Mouse (Mus musculus) brown adipose tissue, adult 24 weeks (tissue): ENCODE measurements around the gene Abhd15. TPM values are rescaled to one million over a fixed set of nuclear protein-coding genes. Genes with fewer than 3 reads are reported as not detected.

Experiments used
- H3K27ac ChIP-seq: fragments of 200-500 bp; replicated peaks from 2 replicates; pipeline ENCODE4 v1.5.1; 2012; ENCODE audit warnings: low read depth, mild to moderate bottlenecking, low read length
- H3K4me1 ChIP-seq: fragments of 200-500 bp; 2 replicates; pipeline ENCODE4 v1.6.1; 2012; ENCODE audit warnings: low read length, mixed read lengths; ENCODE audit not compliant: control insufficient read depth, insufficient read depth, insufficient read length
- H3K4me3 ChIP-seq: fragments of 200-500 bp; 2 replicates; pipeline ENCODE4 v1.5.1; 2012; ENCODE audit warnings: low read depth, mild to moderate bottlenecking, low read length, moderate library complexity; ENCODE audit not compliant: insufficient read depth
- polyA plus RNA-seq: library from polyadenylated mRNA; stranded (reverse); fragments of >200 nt; gene quantifications from 2 replicates; pipeline ENCODE4 v1.2.4, GENCODE M21; 2012; ENCODE audit not compliant: missing spikeins, insufficient read depth, insufficient read length

Abhd15 gene
- polyA plus RNA-seq, result 13.4 and 16.1 TPM in 2 replicates

DNA sequence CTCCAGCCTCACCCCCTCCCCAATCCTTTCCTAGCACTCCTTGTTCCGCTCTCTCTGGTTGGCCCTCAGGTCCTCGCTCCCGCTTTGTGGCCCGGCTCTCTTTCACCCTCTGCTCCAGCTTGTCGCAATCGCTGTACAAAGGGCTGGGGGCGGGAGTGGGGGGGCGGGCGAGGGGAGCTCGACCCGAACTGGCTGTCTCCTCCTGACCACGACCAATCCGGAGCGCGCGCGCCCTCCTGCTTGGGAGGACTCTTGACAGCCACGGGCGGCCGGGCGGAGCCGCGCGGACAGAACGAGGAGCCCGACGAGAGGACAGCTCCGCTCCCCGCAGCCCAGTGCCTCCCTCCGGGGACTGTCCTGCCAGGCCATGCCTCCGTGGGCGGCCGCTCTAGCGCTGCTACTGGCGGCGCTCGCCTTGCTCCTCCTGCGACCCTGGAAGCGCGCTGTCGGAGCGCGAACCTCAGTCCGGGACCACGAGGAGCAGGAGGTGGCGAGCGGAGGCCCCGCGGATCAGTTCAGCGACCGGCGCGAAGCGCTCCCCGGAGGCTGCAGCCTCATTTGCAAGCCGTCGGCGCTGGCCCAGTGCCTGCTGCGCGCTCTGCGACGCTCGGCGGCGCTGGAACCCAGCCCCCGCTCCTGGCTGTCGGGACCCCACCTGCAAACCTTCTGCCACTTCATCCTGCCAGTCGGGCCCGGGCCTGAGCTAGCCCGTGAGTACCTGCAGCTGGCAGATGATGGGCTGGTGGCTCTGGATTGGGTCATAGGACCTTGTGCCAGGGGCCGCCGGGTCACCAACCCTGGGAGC lies at the start of gene Abhd15:
TSS of gene Abhd15 (plus strand) at position 290 of the 805 bp plus-strand sequence.
- H3K27ac ChIP-seq, result peak within 1 kb of the TSS; percentile 76
- peaks cover 15% of the 10 kb centered on the region for H3K4me1 ChIP-seq
- peak within 1 kb of the TSS; percentile 82 for H3K4me3 ChIP-seq

DNA sequence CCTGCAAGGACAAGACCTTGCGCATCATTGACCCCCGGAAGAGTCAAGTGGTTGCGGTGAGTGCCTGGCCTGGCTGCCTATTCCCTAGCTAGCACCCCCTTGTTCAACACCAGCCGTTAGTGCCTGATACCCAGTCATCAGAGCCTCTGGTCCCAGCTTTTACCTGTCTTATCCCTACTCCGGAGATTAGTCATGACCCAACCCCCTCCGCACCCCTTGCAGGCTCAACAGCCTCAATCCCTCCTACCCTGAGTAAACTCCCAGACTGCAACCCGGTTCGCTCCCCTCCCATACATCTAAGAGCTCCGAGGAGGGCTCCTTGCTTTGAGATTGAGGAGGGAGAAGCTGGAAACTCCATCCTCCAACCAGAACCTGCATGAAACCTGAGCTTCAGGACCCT lies 48.4 kb upstream of the Abhd15 start:
- Histone ChIP-seq H3K4me3 (no peak overlapping the region), H3K4me1 (peaks cover 6% of the 10 kb centered on the region), H3K27ac (no peak overlapping the region)

DNA sequence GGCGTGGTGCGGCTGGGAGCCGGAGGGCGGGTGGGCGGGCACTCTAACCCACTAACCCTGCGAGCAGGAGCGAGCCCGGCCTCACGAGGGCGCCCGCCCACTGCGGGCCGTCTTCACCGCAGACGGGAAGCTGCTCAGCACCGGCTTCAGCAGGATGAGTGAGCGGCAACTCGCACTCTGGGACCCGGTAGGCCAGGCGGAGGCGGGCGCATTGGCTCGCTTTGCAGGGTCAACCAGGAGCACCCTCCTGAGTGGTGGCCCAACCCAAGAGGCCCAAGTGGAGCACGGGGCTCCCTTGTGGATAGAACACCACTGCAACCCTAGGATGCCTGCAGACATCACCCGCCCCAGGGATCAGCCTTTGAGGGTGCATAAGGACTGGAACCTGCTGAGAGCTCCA lies 47.8 kb upstream of the Abhd15 start:
- peaks cover 6% of the 10 kb centered on the region for H3K4me1 ChIP-seq
- H3K4me3 ChIP-seq, result peak overlapping the region; percentile 31; the same call in 1 of the 2 replicates
- no peak overlapping the region for H3K27ac ChIP-seq

DNA sequence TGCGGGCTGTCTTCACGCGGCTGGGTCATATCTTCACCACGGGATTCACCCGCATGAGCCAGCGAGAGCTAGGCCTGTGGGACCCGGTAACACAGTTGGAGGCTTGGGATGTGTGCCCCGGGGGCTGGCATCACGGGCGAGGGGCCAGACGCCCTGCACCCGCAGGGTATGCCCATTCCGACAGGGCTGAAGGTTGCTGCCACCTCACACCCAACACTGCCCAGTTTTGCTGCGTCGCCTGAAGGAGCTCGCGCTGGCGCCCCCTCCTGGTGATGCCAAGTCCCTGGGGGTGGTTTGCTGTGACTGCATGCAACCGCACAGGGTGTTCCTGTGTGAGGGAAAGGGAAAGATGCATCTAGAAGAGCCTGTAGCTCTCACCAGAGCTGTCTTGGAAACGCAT lies 47.1 kb upstream of the Abhd15 start:
- Histone ChIP-seq H3K4me1 (peaks cover 6% of the 10 kb centered on the region), H3K27ac (no peak overlapping the region), H3K4me3 (peak overlapping the region; percentile 26; the same call in 1 of the 2 replicates)

DNA sequence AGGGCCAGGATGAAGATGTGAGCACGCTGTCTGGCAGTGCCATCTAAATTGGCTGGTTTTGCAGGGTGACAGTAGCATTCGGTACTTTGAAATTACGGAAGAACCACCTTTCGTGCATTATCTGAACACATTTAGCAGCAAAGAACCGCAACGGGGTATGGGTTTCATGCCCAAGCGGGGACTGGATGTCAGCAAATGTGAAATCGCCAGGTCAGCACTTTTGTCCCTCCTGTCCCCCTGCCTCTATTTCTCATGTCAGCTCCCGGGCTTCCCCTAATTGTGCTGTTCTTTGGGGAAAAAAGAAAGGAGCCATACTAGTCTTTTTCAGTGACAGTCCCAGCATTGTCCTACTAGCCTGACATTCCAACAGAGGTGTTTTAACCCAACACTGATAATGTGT lies 46.5 kb upstream of the Abhd15 start:
- H3K27ac ChIP-seq, result no peak overlapping the region
- H3K4me1 ChIP-seq, result peaks cover 6% of the 10 kb centered on the region
- no peak overlapping the region for H3K4me3 ChIP-seq

DNA sequence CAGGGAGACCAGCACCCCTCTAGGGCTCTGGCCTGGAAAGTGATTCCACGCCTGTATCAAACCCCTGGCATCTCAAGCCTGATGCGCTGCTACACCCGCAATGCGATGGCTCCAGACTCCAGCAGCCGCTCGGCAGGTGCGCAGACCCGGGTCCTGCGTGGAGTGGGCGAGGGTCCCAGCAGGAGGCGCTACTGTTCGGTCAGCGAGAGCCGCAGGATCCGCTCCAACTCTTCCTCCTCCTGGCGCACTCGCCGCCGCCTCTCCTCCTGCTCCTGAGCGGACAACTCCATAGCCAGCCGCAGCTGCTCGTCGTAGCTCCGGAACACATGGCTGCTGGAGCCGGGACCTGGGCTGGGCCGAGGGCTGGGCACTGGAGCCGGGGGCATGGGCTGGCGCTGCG lies 43.5 kb upstream of the Abhd15 start:
- Histone ChIP-seq H3K4me1 (peaks cover 4% of the 10 kb centered on the region; the same call in 1 of the 2 replicates), H3K27ac (no peak overlapping the region), H3K4me3 (no peak overlapping the region)

DNA sequence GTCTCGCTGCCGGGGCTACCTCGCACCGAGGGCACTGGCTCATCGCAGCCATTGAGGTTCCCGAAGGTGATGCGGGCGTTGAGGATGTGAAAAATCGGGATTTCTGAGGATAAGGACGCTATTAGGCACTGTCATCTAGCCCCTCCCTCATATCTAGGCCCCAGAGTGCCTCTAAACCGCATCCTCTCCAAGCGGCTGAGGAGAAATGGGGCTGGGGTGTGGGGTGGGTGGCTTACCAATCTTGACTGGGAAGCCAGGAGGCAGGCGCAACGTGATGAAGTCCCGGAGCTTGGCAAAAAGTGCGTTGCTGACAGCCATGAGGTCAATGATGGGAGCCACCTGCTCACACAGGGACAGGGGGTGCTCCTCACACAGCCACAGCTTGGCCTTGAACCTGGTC lies 42.1 kb upstream of the Abhd15 start:
- no peak overlapping the region for H3K4me3 ChIP-seq
- no peak overlapping the region for H3K27ac ChIP-seq
- no peaks in the 10 kb centered on the region for H3K4me1 ChIP-seq

DNA sequence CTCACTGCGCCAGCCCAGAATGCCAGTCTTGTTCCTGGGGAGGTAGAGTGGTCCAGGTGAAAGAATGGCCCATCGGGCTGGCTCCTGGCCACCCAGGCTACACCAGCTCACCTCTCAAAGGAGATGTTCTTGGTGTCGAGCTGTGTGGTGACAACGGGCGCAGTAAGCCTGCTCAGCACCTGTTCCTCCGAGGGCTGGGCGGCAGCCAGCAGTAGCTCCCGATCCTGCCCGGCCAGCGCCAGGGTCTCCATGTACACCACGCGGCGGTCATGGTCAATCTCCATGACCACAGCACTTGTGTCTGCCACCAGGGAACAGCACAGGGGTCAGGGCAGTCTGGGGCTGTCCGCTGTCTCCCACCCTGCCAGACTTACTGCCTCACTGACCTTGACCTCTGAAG lies 38.7 kb upstream of the Abhd15 start:
- H3K27ac ChIP-seq, result no peak overlapping the region
- H3K4me1 ChIP-seq, result no peaks in the 10 kb centered on the region
- H3K4me3 ChIP-seq, result no peak overlapping the region

DNA sequence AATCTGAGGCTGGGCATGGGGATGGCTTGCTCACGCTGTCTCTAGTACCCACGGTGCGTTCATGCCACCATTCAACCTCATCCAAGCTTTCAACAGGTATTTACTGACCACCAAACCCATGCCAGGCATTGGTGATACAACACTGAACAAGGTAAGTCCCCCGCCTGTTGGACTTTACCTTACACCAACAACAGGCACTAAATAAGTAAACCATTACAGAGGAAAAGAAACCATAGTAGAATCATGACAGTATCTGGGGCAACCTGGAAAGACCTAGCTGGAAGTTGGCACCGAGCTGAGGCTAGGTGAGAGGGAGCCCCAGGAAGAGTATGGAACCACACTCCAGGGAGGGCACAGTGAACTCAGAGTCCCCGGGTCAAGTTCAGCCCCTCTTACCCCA lies 38.0 kb upstream of the Abhd15 start:
- no peak overlapping the region for H3K4me3 ChIP-seq
- H3K27ac ChIP-seq, result no peak overlapping the region
- no peaks in the 10 kb centered on the region for H3K4me1 ChIP-seq

DNA sequence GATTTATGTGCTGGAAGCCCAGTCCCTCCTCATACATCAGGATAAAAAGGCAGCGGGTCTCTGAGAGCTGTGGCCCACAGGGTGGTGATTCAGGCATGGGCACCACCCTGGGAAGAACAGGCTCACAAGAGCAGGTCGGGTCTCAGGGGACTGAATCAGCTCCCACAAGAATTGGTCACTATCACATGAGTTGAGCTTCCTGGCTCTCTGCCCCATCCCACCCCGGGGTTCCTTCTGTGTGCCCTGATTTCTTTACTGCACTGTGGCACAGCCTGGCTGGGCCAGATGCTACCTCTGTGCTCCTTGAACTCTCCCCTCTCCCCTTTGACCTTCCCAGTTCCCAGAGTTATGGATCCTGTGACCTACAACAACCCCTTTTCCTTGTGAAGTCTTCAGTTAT lies 31.9 kb upstream of the Abhd15 start:
- H3K27ac ChIP-seq, result no peak overlapping the region
- H3K4me1 ChIP-seq, result no peaks in the 10 kb centered on the region; the same call in 1 of the 2 replicates
- H3K4me3 ChIP-seq, result no peak overlapping the region

DNA sequence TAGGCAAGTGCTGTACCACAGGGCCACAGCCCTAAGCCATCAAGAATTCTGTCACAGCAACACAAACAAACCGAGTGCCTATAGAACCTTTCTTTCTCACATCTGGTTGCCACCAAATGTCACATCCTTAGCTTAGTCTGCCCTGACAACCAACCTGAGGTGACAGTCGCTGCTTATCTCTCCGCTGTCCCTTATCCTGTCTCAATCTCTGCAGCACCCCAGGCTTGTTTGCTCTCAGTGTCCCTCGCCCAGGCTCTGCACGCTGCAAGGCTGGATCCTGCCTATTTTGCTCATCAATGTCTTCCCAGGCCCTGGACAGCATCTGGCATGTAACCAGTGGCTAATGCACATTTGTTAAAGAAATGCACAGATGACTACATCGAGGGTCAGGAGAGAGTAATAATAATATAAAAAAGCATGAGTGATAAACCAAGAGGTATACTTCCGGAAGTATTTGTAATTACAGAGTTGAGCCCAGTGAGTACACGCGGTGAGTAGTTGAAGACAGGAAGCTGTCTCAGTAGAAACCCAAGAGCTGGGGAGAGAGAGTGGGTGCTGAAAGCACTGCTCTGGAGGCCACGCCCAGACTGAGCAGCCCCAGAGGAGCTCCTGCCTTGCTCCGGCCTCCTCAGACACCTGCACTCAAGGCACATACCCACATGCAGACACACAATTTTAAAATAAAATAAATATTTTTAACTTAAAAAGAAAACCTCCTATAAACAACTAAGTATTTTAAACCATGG lies 31.2 kb upstream of the Abhd15 start:
- Histone ChIP-seq H3K27ac (no peak overlapping the region), H3K4me1 (no peaks in the 10 kb centered on the region; the same call in 1 of the 2 replicates), H3K4me3 (no peak overlapping the region)

DNA sequence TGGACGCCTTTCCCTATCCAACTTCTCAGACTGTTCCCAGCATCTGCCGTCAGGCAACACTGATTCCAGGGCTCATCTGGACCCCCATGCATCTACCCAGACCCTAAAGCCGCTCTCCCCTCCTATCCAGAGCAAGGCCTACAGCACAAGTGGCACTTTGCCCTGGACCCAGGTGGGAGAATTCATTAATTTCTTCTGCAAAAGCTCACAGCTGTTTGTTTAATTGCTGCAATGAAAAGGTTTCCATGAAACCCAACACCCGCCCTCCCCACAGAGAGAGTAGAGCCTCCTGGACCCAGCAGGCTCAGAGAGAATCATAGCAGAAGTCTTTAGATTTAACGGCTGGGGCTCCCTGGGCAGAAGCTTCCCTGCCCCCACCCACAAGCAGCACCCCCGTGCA lies 29.7 kb upstream of the Abhd15 start:
- H3K4me1 ChIP-seq, result no peaks in the 10 kb centered on the region; the same call in 1 of the 2 replicates

DNA sequence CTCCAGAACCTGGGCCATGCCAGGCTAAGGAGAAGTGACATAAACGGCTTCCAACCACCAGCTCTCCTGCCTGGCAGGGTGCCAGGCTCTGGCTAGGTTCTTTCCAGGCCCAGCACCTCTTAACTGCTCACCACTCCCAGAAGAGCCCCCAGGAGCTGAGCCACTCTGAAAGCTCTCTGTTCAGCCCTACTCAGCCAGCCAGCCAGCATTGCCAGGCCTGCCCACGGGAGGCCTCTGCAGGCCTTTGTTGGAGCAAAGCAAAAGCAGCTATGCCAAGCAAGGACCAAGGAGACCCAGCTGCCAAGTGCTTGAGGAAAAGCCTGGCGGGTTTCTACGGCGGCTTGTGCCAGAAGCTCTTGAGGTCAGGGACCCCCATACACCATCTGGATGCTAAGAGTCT lies 28.1 kb upstream of the Abhd15 start:
- peaks cover 9% of the 10 kb centered on the region for H3K4me1 ChIP-seq
- H3K27ac ChIP-seq, result no peak overlapping the region
- H3K4me3 ChIP-seq, result no peak overlapping the region

More for the DNA sequence above, 29.7 kb upstream of the Abhd15 start:
- no peak overlapping the region for H3K4me3 ChIP-seq
- no peak overlapping the region for H3K27ac ChIP-seq

DNA sequence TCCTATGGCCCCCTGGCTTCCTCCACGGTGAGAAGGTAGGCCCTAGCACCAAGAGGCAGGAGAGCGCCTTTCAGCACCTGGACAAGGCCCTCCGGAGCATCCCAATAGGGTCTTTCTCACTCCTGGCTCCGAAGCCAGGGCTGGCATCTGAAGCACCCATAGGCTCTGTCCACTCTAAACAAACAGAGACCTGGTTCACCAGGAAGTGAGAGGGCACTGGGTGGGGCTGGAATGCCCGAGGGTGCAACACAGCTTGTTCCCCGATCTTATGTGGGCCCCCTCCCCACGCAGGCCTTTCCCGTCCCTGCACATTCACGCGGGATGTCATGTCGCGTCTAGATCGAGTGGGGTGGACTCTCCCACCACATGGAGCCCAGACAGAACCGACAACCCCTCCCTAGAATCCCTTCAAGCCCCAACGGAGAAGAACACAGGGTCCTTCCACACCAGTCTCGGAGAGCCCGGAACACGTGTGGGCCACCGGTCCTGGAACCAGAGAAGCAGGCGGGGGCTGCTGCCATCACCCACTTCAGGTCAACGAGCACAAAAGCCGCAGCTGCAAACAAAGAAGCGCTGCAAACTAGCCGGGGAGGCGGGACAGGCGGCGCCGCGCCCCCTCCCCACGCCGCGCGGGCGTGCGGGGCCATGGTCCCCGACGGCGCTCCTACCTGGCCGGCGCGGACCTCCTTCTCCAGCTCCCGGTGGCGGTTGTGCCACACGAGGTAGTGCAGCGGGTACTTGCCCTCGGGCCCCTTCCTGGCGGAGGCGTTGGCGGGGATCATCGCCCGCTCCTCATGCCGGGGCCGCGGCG lies 25.9 kb upstream of the Abhd15 start:
- peak overlapping the region; percentile 73 for H3K4me3 ChIP-seq
- H3K27ac ChIP-seq, result no peak overlapping the region
- peaks cover 12% of the 10 kb centered on the region for H3K4me1 ChIP-seq
